Mouse (Mus musculus): Measurements from ENCODE around the gene Nmur1. TPM values are rescaled to one million over a fixed set of nuclear protein-coding genes. Genes with fewer than 3 reads are reported as not detected.

Gene Nmur1
- polyA plus RNA-seq, 1 experiment from 2014 or later: 0.15 TPM

- Histone ChIP-seq H3K4me1 (peaks cover 3% of the 10 kb centered on the region; the same call in 1 of the 2 replicates), H3K27ac (no peak overlapping the region), H3K9me3 (no peaks in the 10 kb centered on the region), H3K9ac (no peak overlapping the region), H3K4me3 (no peak overlapping the region), H3K4me2 (replicated peaks) (no peak overlapping the region), H3K36me3 (no peaks in the 10 kb centered on the region), H3K27me3 (replicated peaks) (no peaks in the 10 kb centered on the region)
- no peak for ATAC-seq (ENCODE audit: low FRiP score, low read depth)
- 73% methylated on average over 5 of the region's 5 CpGs for WGBS
Observed at GRCm38 (mm10) chr1:86452713-86453112, 26.7 kb upstream of the Nmur1 start.

DNA sequence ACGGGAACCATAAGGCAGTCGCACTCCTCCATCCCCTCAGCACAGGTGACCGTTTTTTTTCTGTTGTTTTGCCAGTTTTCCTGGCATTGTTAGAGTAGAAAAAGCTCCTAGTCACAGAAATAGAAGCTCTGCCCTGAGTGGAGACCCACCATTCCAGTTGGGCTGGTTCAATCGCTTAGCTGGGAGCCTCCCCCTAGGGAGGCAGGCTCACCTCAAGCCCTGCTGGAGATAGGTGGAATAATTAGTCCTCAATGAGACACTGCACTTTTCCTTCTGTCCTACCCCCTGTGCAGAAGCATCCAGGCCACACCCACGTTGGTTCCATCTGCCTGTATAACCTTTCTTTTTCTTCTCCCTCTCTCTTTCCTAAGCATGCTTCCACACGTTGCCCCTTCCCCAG is 23.9 kb upstream of the Nmur1 start:
- Histone ChIP-seq H3K9me3 (no peaks in the 10 kb centered on the region), H3K27me3 (replicated peaks) (no peaks in the 10 kb centered on the region), H3K36me3 (no peaks in the 10 kb centered on the region), H3K4me1 (peaks cover 3% of the 10 kb centered on the region; the same call in 1 of the 2 replicates), H3K9ac (no peak overlapping the region), H3K4me2 (replicated peaks) (no peak overlapping the region), H3K4me3 (no peak overlapping the region), H3K27ac (no peak overlapping the region)
- ATAC-seq (ENCODE audit: low FRiP score, low read depth): no peak
- WGBS: 52% methylated on average over 6 of the region's 6 CpGs

GRCm38 (mm10) chr1:86448272-86448671 is 22.2 kb upstream of the Nmur1 start:
- Histone ChIP-seq H3K36me3 (no peaks in the 10 kb centered on the region), H3K9ac (no peak overlapping the region), H3K27ac (no peak overlapping the region), H3K9me3 (no peaks in the 10 kb centered on the region), H3K4me1 (peaks cover 12% of the 10 kb centered on the region), H3K27me3 (replicated peaks) (no peaks in the 10 kb centered on the region), H3K4me3 (no peak overlapping the region), H3K4me2 (replicated peaks) (no peak overlapping the region)
- ATAC-seq (ENCODE audit: low FRiP score, low read depth): no peak
- 24% methylated on average over 4 of the region's 4 CpGs for WGBS

GRCm38 (mm10) chr1:86447596-86448171 is 21.7 kb upstream of the Nmur1 start:
- H3K27ac ChIP-seq: no peak overlapping the region
- no peak overlapping the region for H3K4me2 ChIP-seq (replicated peaks)
- no peak overlapping the region for H3K9ac ChIP-seq
- peaks cover 17% of the 10 kb centered on the region for H3K4me1 ChIP-seq
- no peaks in the 10 kb centered on the region for H3K9me3 ChIP-seq
- H3K4me3 ChIP-seq: no peak overlapping the region
- no peaks in the 10 kb centered on the region for H3K36me3 ChIP-seq
- 57% methylated on average over 13 of the region's 13 CpGs for WGBS
- no peaks in the 10 kb centered on the region for H3K27me3 ChIP-seq (replicated peaks)
- no peak for ATAC-seq (ENCODE audit: low FRiP score, low read depth)

DNA sequence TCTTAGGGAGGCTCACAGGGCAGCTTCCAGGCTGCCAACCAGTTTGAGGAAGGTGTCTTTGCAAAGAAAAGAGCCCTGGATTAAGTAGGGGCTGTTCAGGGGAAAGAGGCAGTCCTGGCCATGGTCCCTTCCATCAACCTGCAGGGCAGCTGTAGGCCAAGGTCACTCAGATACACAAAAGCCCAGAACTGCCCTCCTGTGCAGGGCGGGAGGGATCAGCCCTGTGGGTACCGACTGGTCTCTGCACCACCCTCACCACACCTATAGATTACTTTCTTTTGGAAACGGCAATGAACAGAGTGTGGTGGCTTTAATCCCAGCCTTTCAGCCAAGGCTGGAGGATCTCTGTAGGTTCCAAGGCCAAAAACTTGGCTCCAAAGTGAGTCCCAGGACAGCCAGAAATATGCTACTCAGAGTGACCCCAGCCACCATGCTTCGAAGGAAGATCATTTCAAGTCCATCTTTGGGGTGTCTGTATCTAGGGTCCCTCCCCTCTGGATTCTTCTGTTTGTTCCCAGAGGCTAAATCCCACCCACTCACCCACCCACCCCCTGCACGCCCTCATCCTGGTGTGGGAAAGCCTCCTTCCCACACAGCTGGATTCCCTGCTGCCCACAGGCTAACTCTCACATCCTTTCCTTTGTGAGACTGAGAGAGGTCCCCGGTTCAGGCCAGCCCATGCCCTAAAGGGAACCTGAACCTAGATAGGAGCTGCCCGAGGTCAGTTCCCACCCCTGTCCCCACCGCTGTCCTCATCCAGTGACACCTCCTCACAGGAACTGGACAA is 17.6 kb upstream of the Nmur1 start:
- H3K4me1 ChIP-seq: peaks cover 45% of the 10 kb centered on the region
- H3K4me3 ChIP-seq: no peak overlapping the region
- peak overlapping the region; percentile 62 for H3K4me2 ChIP-seq (replicated peaks)
- 51% methylated on average over 8 of the region's 8 CpGs for WGBS
- no peaks in the 10 kb centered on the region for H3K36me3 ChIP-seq
- H3K9me3 ChIP-seq: no peaks in the 10 kb centered on the region
- no peak for ATAC-seq (ENCODE audit: low FRiP score, low read depth)
- peak overlapping the region; percentile 87; the same call in 1 of the 2 replicates for H3K9ac ChIP-seq
- H3K27me3 ChIP-seq (replicated peaks): no peaks in the 10 kb centered on the region
- H3K27ac ChIP-seq: peak overlapping the region; percentile 92

GRCm38 (mm10) chr1:86442832-86443231 is 16.8 kb upstream of the Nmur1 start:
- no peaks in the 10 kb centered on the region for H3K9me3 ChIP-seq
- ATAC-seq (ENCODE audit: low FRiP score, low read depth): no peak

GRCm38 (mm10) chr1:86441980-86442831 is 16.2 kb upstream of the Nmur1 start:
- under 1% methylated on average over 81 of the region's 81 CpGs for WGBS
- peak overlapping the region; percentile 87 for H3K9ac ChIP-seq
- H3K36me3 ChIP-seq: no peaks in the 10 kb centered on the region
- peaks cover 50% of the 10 kb centered on the region for H3K4me1 ChIP-seq
- ATAC-seq (ENCODE audit: low FRiP score, low read depth): peak; percentile 55
- H3K4me2 ChIP-seq (replicated peaks): peak overlapping the region; percentile 62
- peak overlapping the region; percentile 92 for H3K27ac ChIP-seq
- no peaks in the 10 kb centered on the region for H3K27me3 ChIP-seq (replicated peaks)
- no peaks in the 10 kb centered on the region for H3K9me3 ChIP-seq
- H3K4me3 ChIP-seq: peak overlapping the region; percentile 35

More at GRCm38 (mm10) chr1:86442832-86443231, 16.8 kb upstream of the Nmur1 start:
- Histone ChIP-seq H3K27me3 (replicated peaks) (no peaks in the 10 kb centered on the region), H3K27ac (peak overlapping the region; percentile 92), H3K4me1 (peaks cover 47% of the 10 kb centered on the region), H3K4me2 (replicated peaks) (peak overlapping the region; percentile 62), H3K9ac (peak overlapping the region; percentile 87), H3K4me3 (peak overlapping the region; percentile 35), H3K36me3 (no peaks in the 10 kb centered on the region)
- 1% methylated on average over 24 of the region's 24 CpGs for WGBS

- 2% methylated on average over 5 of the region's 5 CpGs for WGBS
- H3K27me3 ChIP-seq (replicated peaks): no peaks in the 10 kb centered on the region
- H3K27ac ChIP-seq: peak overlapping the region; percentile 92
- no peaks in the 10 kb centered on the region for H3K9me3 ChIP-seq
- H3K4me2 ChIP-seq (replicated peaks): peak overlapping the region; percentile 62
- peak overlapping the region; percentile 87 for H3K9ac ChIP-seq
- no peaks in the 10 kb centered on the region for H3K36me3 ChIP-seq
- H3K4me1 ChIP-seq: peaks cover 54% of the 10 kb centered on the region
- peak overlapping the region; percentile 35 for H3K4me3 ChIP-seq
- ATAC-seq (ENCODE audit: low FRiP score, low read depth): no peak; the same call in 1 of the 2 replicates
Observed at GRCm38 (mm10) chr1:86441724-86441979, 15.6 kb upstream of the Nmur1 start.

DNA sequence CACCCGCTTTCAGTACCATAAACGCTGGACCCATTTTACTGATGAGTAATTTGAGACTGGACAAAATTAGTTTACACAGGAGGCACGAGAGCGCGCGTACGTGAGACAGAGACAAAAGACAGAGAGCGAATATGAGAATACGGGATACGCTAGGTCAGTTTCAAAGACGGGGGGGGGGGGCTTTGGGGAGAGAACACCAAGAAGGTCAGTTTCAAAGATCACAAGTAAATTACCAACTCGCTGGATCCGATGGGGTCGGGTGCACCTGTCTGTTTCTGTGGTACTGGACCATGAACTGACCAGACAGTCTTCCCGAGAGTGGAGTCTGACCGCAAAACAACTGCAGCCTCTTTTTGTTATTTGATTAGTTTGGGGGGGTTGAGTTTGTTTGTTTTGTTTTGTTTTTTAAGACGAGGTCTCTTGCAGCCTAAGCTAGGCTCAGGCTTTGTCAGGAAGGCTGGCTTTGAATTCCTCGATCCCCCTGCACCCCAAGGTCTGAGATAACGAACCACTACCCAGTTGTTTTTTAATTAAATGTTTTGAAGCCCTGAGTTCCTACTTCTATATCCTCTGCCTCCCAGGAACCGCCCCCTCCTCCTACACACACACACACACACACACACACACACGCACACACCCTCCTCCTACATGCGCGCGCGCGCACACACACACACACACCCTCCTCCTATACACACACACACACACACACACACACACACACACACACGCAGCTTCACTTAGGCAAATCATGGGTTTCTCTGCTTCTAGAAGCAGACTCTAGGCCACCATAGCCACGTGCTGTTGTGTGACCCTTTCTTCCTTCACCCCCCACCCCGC is 15.1 kb upstream of the Nmur1 start:
- H3K9me3 ChIP-seq: no peaks in the 10 kb centered on the region
- H3K4me1 ChIP-seq: peaks cover 59% of the 10 kb centered on the region
- no peaks in the 10 kb centered on the region for H3K36me3 ChIP-seq
- WGBS: under 1% methylated on average over 29 of the region's 29 CpGs
- peak overlapping the region; percentile 35 for H3K4me3 ChIP-seq
- H3K4me2 ChIP-seq (replicated peaks): peak overlapping the region; percentile 62
- H3K27me3 ChIP-seq (replicated peaks): no peaks in the 10 kb centered on the region
- H3K27ac ChIP-seq: peak overlapping the region; percentile 92
- ATAC-seq (ENCODE audit: low FRiP score, low read depth): peak; percentile 39
- H3K9ac ChIP-seq: peak overlapping the region; percentile 87

DNA sequence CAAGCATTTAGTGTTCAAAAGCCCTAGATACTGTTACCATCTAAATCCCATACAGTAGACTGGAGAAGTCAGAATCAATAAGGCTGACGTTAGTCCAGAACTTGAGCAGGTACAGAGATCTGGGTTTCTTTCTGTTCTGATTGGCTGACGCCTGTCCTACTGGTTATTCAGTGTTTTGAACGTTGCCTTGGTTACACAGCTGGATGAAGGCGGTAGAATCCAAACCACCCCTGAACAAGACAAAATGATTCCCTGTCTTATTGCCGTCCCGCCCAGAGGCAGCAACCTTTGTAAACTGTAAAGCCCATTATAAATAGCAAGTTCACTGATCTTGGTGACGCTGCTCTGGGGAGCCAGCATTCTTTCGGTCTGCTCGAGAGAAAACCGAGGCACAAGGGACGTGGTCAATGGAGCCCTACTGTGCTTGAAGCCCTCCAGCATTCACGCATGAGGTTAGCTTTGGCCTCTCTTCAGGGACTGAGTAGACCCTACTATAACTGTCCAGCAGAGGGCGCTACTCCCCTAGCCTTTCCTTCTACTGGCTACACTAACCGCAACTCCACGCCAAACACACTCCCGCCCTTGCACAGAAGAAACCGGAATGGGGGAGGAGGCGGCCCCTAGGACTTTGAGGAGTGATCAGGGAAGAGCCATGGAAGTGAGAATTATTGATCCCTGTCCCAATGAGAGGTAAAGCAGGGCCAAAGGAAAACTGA is 14.3 kb upstream of the Nmur1 start:
- Histone ChIP-seq H3K4me3 (peak overlapping the region; percentile 22), H3K4me2 (replicated peaks) (peak overlapping the region; percentile 62), H3K9ac (peak overlapping the region; percentile 87), H3K36me3 (no peaks in the 10 kb centered on the region), H3K9me3 (no peaks in the 10 kb centered on the region), H3K4me1 (peaks cover 67% of the 10 kb centered on the region), H3K27me3 (replicated peaks) (no peaks in the 10 kb centered on the region), H3K27ac (peak overlapping the region; percentile 92; the same call in 1 of the 2 replicates)
- ATAC-seq (ENCODE audit: low FRiP score, low read depth): peak; percentile 69
- WGBS: 2% methylated on average over 18 of the region's 18 CpGs

- Histone ChIP-seq H3K4me1 (peaks cover 74% of the 10 kb centered on the region), H3K4me3 (no peak overlapping the region), H3K27me3 (replicated peaks) (no peaks in the 10 kb centered on the region), H3K27ac (0 out of 2 replicates have a peak overlapping the region, but pooled peaks have one; percentile 9), H3K36me3 (no peaks in the 10 kb centered on the region), H3K9ac (no peak overlapping the region), H3K9me3 (no peaks in the 10 kb centered on the region), H3K4me2 (replicated peaks) (no peak overlapping the region)
- WGBS: 32% methylated on average over 8 of the region's 8 CpGs
- ATAC-seq (ENCODE audit: low FRiP score, low read depth): no peak
Observed at GRCm38 (mm10) chr1:86439487-86440170, 13.6 kb upstream of the Nmur1 start.

All from neural tube, embryonic 12.5 days (tissue).